Mouse (Mus musculus) neutrophil, adult 5-6 weeks (primary cell): ENCODE results near the gene Atf1. TPM values are rescaled to one million over a fixed set of nuclear protein-coding genes. Genes with fewer than 3 reads are reported as not detected.

ENCODE experiments used
- ATAC-seq: fragments of 151-379, 151-347 bp; 2 replicates; pipeline ENCODE4 v1.8.0; 2017; ENCODE audit warnings: mild to moderate bottlenecking, moderate TSS enrichment; ENCODE audit not compliant: insufficient number of reproducible peaks, poor library complexity, low FRiP score, severe bottlenecking; ENCODE audit errors: extremely low read depth
- total RNA-seq: library from RNA; stranded (forward); fragments of 200-1000 nt; gene quantifications from 2 replicates; pipeline ENCODE4 v1.2.3, GENCODE M21; 2017

Atf1 gene
- total RNA-seq, 1 experiment from 2014 or later, result 81.8 TPM

DNA sequence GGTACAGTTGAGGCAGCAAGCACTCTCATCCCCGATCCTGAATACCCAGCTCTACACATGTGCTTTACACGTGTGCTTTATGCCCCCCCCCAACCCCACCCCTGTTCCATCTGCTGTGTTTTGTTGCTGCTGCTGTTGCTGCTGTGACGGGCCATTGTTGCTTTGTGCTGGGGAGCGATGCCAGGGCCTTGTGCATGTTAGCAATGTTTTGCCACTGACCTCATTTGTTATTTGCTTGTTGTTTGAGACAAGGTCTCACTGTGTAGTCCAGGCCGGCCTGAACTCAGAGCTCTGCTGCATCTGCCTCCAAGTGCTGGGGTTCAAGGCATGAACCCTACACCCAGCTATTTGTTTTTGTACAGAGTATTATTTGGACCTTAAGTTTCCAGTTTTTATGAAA is 63.2 kb downstream of the Atf1 start:
- ATAC-seq, result no peak

DNA sequence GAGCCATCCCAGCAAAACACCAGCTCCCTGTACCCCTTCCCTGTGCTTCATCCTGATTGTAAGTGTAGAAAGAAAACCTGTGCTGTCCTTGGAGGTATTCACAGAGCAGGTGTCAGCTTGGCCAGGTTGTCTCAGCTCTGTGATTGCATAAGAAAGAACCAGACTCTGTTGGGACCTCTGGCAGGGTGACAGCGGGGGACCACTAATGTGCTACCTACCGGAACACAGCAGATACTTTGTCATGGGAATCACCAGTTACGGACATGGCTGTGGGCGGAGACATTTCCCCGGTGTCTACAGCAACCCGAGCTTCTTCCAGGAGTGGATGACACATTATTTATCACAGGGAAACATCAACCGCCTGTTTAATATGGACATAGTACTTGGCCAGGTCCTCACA is 64.7 kb downstream of the Atf1 start:
- ATAC-seq, result no peak

DNA sequence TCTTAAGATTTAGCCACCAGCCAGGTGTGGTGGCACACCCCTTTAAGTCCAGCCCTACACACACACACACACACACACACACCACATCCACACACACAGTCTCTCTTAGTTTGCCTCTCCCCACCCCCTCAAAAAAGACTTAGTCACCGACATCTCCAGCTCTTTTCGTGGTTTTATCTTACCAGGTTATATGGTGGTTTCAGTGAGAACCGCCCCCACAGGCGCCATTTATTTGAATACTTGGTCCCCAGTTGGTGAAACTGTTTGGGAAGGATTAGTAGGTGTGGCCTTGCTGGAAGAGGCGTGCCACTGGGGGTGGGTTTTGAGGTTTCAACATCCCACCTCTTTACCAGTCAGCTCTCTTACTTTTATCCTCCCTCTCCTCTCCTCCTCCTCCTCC is 70.2 kb downstream of the Atf1 start:
- ATAC-seq, result no peak

DNA sequence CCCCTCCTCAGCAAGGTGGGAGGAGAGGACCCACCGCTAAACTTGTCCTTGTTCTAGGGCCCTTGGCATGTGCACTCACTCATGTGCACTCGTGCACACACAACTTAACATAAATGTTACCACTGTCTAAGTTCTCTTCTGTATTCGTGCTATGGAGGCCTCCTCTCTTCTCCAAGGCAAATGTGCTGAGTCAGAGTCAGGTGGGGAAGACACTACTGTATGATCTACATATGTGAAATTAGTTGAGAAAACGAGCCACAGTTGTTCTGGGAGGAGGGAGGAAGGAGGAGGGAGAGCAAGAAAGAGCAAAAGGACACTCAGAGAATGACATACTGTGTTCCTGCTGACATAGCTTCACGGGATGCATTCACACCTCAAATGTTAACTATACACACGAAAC is 72.9 kb downstream of the Atf1 start:
- no peak for ATAC-seq

DNA sequence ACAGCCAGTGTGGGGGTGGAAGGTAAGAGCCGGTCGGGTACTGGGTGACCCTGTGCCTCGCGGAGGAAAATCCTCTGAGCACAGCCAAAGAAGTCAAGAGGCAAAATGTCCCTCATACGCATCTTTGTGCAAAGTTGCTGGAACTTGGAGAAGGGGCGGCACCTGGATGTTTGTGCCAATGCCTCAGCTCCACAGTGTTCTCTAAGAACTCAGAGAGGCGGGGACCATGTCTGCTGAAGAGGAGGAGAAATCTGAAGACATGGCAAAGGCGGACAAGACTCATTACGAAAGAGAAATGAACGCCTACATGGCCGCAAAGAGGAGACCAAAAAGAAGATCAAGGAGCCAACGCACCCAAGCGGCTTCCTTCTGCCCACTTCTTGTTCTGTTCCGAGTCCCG is 73.9 kb downstream of the Atf1 start:
- no peak for ATAC-seq

DNA sequence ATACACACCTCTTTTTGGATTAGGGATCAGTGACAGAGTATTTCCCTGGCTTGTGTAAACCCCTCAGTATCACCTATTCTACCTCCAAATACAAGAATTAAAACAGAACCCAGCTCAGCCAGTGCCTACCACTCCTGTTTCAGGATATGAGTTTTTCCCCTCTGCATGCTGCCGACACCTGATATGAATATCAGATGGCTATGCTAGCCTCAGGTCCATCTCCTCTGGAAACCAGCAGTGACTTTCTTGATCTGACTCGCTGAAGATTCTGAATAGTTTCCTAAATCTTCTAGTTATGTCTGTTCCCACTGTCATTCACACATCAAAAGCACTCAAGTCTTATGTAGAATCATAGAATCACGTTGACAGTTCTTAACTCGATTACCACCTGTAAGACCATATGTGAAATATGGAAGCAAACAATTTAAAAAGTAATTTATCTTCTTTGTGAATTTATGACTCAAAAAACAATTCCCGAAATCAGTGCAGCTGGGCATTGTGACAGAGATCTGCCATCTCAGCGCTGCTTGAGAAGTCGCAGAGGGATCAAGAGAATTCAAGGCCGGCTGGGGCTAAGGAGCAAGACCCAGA is 75.9 kb downstream of the Atf1 start:
- ATAC-seq, result no peak

DNA sequence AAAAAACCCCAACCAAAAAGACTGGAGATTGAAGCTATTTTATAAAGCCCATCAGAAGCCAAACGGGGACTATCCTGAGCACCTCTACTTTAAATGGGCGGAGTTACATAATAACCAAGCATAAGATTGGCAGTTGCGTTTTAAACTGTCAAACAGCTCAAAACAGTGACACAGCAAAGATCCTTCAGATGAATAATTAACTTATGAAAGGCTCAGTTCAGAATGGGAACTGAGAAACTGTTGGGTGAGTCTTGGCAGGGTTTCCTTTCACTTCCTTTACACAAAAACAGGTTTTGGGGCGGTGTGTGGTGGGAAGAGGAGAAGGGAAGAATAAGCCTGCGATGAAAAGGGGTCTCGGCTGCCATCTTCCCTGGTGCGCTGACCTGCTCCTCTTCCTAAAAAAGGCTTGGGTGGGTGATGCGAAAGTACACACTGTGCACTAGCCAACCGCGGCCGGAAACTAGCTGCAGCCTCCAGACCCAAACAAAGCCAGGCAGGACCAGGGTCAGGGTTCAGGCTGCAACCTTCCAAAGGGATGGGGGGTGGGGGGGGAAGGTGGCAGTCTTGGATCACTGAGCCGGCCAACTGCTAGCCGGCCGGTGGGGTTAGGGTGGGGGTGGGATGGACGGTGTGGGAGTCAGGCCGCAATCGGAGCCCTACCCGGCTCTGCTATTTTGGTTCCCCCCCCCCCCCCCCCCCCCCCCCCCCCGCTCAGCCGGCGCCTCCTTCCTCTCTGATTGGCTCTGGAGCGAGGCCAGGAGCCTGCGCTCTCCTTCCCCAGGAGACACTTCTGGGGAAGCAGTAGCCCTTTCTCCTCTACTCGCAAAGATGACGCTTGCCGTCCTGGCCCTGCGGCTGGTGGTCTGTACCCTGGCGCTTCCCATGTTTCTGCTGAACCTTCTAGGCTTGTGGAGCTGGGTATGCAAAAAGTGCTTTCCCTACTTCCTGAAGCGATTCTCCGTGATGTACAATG is 76.7 kb downstream of the Atf1 start, which contains the start of gene Mettl7a1:
Mettl7a1 (plus strand) TSS at position 122 of the 973 bp plus-strand sequence.
- peak; percentile 67 for ATAC-seq

DNA sequence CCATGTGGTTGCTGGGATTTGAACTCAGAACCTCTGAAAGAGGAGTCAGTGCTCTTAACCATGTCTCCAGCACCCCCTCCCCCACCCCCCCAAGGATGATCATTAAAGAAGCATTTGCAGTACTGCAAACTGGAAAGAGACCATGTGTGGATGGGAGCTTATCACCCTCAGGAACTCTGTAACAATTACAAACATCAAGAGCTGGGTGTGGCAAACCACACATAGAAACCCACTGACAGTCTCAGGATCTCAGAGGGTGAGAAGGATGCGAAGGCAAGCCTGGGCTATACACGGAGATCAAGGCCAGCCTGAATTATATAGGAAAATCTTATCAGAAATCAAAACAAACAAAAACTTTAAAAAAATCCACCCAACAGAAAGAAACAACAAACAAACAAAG is 78.6 kb downstream of the Atf1 start:
- no peak for ATAC-seq

DNA sequence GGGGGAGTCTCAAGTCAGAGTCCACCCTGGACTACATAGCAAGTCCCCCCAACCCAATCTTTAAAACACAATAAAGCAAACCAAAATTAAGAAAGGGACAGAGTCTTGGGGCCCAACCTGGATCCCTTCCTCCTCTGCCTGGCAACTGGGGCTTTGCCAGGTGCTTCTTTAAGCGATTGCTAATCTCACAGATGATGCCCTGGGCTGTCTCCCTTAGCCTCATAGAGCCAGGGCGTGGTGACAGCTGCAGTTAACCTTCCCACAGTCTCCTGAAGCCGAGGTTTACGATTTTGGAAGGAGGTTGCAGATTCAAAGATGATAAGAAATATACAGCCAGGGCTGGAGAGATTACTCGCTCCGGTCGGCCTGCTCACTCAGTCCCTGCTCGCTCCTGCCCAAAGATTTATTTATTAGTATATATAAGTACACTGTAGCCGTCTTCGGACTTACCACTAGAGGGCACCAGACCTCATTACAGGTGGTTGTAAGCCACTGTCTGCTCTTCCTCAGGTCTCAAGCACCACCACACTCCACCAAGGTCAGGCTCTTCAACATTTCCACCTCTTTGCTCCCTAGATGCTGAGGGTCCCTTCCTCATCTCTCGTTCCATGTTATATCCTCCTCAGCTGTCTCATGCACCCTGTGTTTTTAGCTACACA is 79.9 kb downstream of the Atf1 start:
- peak; percentile 47; the same call in 1 of the 2 replicates for ATAC-seq

Other genes starting within 250 kb of the Atf1 start
- 43.8 and 45.3 TPM in 2 replicates for gene Dip2b, start 189.2 kb upstream of the Atf1 start, total RNA-seq
- gene Tmprss12, start 53.0 kb downstream of the Atf1 start, total RNA-seq, result not detected in 2 replicates
- gene Mettl7a1, start 76.3 kb downstream of the Atf1 start, total RNA-seq, result 18.3 and 21.2 TPM in 2 replicates
- not detected in 2 replicates for gene Mettl7a3, start 107.1 kb downstream of the Atf1 start, total RNA-seq
- not detected in 2 replicates for gene Methig1, start 125.3 kb downstream of the Atf1 start, total RNA-seq
- not detected in 2 replicates for gene Mettl7a2, start 125.4 kb downstream of the Atf1 start, total RNA-seq
- gene Higd1c, start 136.7 kb downstream of the Atf1 start, total RNA-seq, result not detected in 2 replicates
- not detected in 2 replicates for gene Gm5475, start 194.3 kb downstream of the Atf1 start, total RNA-seq
- 7.6 and 7.9 TPM in 2 replicates for gene Slc11a2, start 197.3 kb downstream of the Atf1 start, total RNA-seq
- gene Letmd1, start 241.2 kb downstream of the Atf1 start, total RNA-seq, result 28.9 and 30.2 TPM in 2 replicates